Mouse (Mus musculus) CH12.LX (cell line): ENCODE data around the gene Lcn4.

Source experiments
- CTCF ChIP-seq, 2 experiments: IDR thresholded peaks in 1 of 2; conservative IDR thresholded peaks in 1 of 2; 2 replicates each; pipeline ENCODE4 v1.5.1; 2011 to 2012; ENCODE audit warnings: low read depth in 2 of 2, low read length in 2 of 2, improper control_type of control experiment in 1 of 2, inconsistent platforms in 1 of 2, mild to moderate bottlenecking in 1 of 2, moderate library complexity in 1 of 2
- EP300 ChIP-seq: IDR thresholded peaks from 2 replicates; pipeline ENCODE4 v1.6.1; 2011; ENCODE audit warnings: low read length, improper control_type of control experiment
- MAFK ChIP-seq: IDR thresholded peaks from 2 replicates; pipeline ENCODE4 v1.6.1; 2011; ENCODE audit warnings: low read length, improper control_type of control experiment; ENCODE audit not compliant: insufficient replicate concordance
- MEF2A ChIP-seq: IDR thresholded peaks from 2 replicates; pipeline ENCODE4 v1.6.1; 2014; ENCODE audit warnings: low read depth, mild to moderate bottlenecking, inconsistent platforms, low read length, improper control_type of control experiment, borderline replicate concordance
- RCOR1 ChIP-seq: conservative IDR thresholded peaks from 2 replicates; pipeline ENCODE4 v1.6.1; 2012; ENCODE audit warnings: low read depth, mild to moderate bottlenecking, inconsistent platforms, low read length, improper control_type of control experiment

GRCm38 (mm10) chr2:26657426-26657825 is 13.7 kb downstream of the Lcn4 start:
- no peak for TF ChIP-seq CTCF (conservative IDR thresholded peaks at IDR 0.05 in 1 of 2, IDR thresholded peaks at IDR 0.05 in 1 of 2; ENCODE audit: low read depth in 2 of 2, low read length in 2 of 2)
- TF ChIP-seq RCOR1 = no peak
- no peak for TF ChIP-seq EP300
- no peak for TF ChIP-seq MEF2A
- TF ChIP-seq MAFK = no peak
